Mouse (Mus musculus): ENCODE results near the gene Psenen.

Psenen gene

DNA sequence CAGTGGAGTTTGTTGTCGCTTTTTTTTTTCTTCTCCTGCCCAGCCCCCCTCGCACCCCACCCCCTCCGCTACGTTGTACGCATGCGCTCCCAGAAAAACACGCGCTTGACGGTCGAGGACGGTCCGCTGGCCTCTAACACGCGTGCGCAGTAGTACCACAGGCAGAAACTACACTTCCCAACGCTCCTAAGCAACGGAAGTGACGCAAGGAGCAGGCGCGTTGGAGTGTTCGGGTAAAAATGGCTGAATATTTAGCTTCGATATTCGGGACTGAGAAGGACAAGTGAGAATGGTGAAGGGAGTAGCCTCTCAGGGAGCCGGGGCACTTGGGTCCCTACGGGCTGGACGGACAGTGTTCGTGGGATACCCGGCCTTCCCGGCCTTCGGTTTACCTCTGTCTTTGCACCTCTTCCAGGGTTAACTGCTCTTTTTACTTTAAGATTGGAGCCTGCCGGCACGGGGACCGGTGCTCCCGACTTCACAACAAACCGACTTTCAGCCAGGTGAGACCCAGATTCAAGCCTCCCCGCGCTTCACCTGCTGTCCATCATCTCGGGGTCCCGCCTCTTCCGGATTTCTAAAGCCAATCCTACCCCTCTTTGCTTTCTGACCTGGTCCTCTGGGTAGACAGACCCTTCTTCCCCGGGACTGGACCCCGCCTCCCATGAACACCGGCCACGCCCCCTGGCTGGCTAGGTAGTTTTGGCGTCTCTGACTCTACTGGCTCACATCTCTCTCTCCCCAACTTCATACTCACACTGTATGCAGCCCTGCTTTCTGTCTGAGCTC, at the start of gene Psenen, which contains the start of the genes U2af1l4 and Gm49396:
Gene Psenen, minus strand, starts transcription at position 511 of the 789 bp plus-strand sequence.
Gene U2af1l4, plus strand, starts transcription at position 185 of the 789 bp plus-strand sequence.
Gene Gm49396, plus strand, starts transcription at position 228 of the 789 bp plus-strand sequence.
- peak; percentile 97 to 98 for DNase-seq

DNA sequence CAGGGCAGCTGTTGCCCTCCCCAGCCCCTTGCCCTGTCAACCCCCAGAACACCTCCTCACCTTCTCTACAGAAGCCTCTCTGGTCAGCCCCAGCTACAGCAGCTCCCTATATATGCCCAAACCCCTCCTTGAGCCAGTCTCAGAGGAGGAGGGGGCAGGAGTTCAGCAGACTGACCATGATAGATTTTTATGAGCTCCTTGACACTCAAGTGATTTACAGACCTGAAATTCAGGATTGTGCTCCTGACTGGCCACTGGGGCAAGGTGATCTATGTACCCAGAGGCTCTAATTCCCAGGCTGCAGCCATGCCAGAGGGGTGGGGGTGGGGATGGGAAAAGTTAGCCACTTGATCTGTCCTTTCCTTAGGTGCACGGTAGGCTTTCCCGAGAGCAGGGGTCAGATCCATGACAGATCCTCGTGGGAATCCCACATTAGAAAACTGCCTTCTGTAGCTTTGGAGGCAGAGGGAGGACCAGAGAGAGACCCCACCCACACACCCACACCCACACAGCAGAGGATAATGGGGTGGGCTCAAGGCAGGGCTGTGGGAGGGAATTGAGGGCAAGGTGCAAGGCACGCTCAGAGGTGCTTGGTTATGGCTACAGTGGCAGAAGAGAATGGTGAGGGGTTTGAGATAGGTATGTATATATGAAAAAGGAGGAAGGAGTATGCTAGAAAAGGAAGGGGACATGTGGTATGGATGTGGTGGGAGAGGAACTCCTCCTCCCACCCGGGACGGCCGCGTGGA, 49.4 kb upstream of the Psenen start, which contains the start of gene Upk1a:
Gene Upk1a, minus strand, starts transcription at position 194 of the 749 bp plus-strand sequence.
- no peak for DNase-seq

DNA sequence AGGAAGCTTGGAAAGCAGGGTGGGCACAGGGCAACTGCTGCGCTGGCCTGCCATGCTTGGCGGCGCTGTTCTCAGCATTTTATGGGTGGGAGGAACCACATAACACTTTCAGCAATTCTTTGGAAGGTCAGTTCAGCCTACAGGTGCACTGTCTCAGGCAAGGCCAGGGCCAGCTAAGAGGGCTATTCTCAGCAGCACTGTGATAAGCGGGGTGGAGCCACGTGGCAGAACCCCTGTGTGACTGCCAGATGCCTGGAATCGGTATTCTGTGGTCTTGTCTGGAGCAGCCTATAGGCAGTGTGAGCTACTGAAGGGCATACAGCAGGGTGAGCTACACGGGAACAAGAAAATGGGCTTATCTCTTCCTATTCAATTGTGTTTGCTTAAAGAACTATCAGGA, 46.6 kb upstream of the Psenen start:
- no peak for DNase-seq

DNA sequence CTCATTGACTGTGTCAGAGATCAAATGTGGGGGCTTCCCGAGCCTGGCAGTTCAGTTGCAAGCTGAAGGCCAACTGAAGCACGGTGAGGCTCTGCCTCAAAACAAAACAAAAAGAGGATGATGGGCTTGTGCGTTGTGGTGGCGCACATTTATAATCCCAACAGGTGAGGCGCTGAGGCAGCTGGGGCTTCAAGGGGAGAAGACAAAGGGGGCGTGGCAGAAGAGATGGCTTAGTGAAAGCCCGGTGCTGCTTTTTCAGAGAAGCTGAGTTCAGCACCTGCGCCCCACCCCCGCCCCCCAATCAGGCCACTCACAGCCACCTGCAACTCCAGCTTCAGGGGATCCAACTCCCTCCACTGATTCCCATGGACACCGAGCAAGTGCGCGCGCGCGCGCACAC, 45.0 kb upstream of the Psenen start:
- no peak for DNase-seq

DNA sequence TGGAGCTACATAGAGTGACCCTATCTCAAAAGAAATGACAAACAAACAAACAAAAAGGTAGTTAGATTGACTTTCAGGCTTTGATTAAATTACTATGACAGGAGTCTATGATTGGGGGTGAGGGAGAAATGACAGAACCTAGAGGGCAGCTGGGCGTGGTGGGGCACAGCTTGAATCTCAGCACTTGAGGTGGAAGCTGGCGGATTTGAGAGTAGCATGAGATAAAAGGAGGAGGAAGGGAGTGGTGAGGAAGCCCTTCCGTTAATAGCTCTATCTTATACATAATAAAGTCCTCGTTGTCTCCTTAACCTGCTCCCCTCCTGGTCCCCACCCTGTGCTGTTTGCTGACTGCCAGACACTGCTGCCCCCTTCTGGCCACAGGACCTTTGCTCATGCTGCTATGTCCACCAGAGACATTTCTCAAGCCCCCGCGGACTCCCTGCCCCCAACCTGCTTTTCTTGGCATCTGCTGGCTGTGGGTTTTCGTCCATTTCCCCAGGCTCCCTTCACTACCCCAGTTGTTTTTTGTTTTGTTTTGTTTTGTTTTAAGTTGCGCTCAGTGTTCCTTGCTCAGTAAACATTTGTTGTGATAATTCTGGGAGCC, 44.4 kb upstream of the Psenen start:
- peak; percentile 73 to 83 for DNase-seq

DNA sequence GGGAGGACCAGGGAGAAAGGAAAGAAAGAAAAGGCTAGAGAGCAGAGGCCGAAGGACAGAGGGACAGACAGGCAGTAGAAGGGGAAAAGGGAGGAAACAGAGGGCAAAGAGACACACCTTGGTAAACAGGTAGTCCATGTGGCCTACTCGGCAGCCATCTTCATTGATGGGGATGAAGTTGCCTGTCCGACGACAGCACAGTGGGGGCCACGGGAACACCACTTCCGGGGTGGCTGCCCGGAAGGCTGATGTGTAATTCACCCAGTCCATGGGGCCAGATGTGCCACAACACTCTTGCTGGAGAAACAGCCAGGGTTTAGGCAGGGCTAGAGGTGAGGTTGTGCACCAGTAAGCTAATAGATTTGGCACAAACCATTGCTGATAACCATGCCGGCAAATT, 41.5 kb upstream of the Psenen start:
- no peak for DNase-seq

DNA sequence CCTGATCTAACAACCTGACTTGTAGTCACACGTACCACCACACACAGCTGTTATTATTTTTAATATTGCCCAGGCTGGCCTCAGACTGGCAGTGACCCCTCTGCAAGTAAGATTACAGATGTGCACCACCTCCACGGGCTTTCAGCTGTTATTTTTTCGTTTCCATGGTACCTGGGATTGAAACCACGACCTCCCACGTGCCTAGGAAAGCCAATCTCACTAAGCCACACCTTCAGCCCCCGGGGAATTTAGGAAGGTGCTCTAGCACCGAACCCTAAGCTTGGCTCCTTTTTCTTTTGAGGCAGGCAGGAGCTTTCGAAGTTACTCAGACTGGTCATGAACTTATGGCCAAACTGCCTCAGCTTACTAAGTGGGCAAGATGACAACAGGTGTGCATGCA, 41.0 kb upstream of the Psenen start:
- no peak for DNase-seq

DNA sequence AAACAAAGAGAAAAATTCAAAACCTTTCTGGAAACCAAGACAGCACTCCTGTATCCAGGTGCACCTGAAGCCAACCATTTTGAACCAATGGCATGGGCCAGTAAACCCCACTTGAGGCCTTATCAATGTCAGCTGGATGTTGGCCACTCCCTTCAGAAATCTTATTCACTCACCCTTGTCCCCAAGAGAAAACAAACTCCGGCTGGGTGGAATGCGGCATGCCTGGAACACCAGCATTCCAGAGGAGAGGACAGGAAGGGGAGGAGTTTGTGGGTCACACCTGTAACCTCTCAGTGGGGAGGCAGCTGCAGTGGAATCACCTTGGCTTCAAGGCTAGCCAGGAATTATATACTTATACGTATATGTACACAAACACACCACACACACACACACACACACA, 39.2 kb upstream of the Psenen start:
- no peak for DNase-seq

DNA sequence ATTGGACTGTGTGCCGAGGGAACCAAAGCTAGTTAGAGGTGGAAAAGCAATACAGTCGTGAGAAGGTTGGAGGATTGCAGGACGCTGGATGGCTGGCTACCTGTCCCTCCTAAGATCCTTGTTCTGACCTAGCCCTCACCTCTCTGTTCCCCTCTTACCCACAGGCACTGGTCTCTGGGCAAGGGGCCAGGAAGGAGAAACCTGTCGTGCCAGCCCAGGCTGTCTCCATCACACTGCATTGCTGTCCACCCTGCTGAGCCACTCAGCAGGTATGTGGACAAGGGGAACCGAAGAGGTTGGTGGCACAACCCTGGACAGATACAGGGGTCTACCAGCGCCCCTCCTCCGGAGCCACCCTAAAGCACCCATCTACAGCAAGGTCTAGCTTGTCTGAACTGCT, 37.2 kb upstream of the Psenen start:
- peak; percentile 46 to 50 for DNase-seq

DNA sequence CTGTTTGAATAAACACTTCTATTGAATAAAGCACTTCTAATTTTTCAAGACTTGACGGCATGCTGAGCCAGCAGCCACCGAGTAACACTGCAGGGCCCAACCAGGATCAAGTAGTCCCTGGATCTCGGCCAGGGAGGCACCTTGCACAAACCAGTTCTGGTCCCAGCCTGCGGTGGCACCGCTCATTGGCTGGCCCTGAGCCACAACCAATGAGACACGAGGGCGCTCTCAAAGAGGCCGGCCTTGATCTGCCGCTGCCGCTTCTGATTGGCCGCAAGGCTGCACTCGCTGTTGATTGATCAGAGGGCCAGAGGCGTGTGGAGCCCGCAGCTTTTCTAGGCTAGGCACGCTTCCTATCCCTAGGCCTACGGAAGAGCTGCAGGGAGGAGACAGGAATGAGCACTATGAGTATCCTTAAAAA, 36.5 kb upstream of the Psenen start:
- peak; percentile 98 for DNase-seq

DNA sequence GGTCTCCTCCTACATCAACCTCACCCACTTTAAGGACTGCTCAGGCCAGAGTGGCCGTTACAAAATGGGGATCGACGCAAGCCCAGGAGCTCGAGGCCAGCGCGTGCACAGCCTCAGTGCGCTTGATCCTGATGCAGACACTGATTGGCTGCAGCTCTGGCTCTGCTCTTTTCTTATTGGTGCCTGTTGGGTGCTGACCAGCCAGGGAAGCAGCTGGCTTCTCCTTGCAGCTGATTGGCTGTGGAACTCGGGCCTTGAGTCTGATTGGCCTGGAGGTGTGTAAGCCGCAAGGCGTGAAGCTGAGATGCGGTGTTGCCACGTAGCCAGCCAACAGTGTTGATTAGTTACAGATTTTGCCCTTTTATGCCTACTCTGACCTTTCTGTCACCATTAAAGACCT, 35.4 kb upstream of the Psenen start, which contains the start of gene Zbtb32:
Gene Zbtb32, minus strand, starts transcription at position 124 of the 400 bp plus-strand sequence.
- no peak for DNase-seq

DNA sequence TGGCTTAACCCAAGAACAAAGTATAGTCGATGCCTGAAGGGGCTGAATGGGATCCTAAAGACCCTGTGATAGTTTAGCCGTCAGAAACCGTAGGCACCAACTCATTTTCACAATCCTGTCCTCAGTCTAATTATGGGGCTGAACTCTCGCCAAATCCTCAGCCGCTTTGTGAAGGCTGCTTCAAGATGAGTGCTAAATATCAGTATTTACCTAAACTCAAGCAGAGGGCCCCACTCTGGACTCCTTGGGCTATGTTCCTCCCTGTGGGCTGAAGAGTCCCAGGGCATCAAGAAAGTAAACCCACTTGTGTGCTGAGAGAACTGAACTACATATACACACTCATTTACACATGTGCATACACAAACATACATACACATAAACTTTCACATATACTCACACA, 33.4 kb upstream of the Psenen start:
- no peak for DNase-seq

DNA sequence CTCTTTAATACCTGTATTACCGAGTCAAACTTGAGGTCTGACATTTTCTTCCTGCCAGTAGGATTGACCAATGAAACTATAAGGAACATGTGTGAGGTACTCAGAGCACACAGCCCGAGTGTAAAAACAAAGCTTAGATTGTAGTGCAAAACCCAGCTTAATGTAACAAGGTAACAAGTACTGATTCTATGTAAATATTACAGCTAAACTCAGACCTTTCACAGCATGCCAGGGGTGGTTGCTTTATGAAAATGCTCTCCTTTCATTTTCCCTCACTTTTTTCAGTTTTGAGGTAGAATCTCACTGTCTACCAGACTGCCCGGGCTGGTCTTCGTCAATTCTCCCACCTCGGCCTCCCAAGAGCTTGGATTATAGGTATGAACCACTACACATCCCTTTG, 32.7 kb upstream of the Psenen start:
- no peak for DNase-seq

DNA sequence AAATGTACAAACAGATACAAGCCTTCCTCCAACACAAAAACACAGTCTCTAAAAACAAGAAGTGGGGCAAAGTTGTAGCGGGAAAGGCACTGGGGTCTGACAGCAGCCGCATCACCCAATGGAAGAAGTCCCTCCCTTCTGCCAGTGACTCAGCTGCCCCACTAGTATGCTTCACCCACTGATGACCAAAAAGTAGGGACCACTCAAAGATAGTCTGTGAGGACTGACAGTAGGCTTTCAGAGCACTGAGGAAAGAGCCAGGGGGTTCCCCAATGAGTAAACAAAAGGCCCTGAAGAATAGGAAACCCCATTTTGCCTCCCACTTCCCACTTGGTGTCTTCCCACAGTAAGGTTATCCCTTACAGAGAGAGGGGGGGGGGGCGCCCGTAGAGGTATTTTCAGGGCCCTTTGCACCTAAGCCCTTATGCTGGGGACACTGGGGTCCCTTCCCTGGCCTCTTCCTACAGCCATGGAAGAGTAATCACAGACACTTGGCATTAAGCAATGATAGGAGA, 31.1 kb upstream of the Psenen start:
- no peak for DNase-seq

DNA sequence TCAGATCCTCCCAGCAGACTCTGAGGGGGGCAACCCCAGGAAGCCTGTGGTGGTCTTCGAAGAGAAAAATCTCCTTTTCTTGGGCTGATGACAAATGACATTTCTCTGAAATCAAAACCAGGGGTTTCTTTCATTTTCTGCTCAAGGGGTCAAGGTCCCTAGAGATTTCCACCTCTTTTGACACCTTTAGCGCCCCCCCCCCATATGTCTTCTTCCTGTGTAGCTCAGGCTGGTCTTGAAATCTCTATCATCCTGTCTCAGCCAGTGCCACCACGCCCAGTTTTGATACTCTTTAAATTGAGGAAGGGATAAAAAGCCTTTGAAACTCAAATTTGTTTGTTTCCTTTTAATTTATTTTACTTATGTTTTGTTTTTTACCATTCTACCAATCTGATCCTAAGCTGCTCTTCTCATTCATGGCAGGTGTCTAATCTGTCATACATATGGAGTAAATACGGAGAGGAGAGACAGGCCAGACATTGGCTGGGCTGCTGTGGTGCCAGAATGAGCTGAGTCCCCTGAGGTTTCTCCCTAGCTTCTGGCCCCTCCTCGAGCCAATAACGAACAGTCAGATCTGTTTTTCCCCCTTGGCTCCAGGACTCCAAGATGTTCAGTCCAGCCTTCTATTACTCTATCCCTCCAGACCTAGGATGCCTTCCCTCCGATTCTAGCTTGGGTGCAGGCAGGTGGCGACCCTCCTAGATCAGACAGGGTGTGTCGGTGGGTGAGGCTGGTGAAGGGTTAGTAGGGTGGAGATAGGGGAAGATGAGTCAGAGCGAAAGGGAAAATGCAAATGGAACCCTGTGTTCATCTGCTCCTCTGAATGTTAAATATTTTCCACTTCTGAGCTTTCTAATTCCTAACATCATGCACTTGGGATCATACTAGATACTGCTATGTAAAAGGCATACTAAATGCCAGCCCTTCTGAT, 30.4 kb upstream of the Psenen start:
- DNase-seq, result peak in 1 of 2 experiments; percentile 4

DNA sequence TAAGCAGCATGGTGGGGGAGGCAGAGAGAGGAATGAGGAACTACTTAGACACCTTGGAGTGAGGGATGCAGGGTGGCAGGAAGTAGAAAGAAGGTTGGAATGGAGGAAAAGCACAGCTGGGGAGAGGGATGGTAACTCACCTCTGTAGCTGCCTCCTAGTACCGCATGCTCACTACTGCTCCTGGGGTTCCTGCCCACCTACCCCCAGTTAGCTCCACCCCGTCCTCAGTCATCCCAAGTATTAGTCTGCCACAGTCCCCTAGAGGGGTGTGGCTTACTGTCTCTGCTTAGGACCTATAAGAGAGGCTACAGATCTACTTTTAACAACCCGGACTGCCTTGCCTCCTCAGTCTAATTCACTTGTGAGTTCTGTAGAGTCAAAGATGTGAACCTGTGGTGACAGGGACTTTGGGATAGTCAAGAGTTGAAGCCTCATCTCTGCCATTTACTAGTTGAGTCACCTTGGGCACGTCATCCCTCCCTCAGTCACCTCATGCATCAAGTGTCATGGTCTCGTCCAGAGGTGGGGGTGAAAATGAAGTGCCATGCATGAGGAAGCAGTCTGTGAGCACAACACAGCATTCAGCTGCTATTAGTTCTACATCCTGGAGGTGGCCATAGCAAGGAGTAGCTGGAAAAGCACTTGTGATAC, 29.5 kb upstream of the Psenen start:
- no peak for DNase-seq

DNA sequence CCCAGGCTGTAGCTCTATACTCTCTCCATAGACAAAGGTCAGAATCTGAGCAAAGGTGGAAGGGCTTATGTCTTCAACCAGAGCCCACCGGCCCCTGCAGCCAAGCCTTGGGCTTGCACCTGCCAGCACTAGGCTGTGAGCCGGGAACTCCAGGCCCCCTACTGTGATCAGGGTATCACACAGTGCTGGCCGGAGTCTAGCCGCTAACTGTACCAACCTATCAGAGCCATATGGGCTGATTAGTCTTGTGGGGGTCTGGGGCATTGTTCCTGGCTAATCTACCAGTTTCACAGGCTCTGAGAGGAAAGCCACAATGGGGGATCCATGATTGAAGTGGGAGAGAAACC, 28.2 kb upstream of the Psenen start:
- DNase-seq, result no peak

DNA sequence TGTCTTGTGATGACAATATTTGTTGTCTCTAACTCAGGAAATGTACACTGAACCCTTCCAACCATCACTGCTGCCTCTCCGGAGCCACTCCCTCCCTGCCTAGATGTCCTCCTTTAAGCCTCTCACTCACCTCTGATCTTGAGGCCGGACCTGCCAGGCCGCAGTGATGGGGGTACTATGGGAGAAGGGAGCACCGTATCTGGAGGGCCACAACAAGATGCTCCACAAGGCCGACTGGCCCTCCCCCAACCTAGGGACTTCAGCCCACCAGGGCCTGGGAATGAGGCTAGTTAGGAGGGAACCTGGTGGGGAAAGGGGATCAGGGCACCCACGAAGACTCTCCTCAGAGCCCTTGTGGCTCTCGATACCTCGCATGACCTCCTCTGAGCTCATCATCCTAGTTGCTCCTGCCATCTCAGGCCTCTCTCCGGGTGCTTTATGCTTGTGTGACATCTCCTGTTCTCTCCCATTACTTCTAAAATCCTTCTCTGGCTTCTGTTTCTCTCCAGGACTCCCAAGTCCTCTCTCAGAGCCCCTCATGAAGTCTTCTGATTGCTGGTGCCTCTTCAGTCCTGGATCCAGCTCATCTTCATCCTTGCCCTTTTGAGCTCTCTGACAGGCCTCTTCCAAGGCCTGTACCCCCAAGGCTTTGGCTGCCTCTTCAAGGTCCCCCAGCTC, 27.6 kb upstream of the Psenen start:
- no peak for DNase-seq

DNA sequence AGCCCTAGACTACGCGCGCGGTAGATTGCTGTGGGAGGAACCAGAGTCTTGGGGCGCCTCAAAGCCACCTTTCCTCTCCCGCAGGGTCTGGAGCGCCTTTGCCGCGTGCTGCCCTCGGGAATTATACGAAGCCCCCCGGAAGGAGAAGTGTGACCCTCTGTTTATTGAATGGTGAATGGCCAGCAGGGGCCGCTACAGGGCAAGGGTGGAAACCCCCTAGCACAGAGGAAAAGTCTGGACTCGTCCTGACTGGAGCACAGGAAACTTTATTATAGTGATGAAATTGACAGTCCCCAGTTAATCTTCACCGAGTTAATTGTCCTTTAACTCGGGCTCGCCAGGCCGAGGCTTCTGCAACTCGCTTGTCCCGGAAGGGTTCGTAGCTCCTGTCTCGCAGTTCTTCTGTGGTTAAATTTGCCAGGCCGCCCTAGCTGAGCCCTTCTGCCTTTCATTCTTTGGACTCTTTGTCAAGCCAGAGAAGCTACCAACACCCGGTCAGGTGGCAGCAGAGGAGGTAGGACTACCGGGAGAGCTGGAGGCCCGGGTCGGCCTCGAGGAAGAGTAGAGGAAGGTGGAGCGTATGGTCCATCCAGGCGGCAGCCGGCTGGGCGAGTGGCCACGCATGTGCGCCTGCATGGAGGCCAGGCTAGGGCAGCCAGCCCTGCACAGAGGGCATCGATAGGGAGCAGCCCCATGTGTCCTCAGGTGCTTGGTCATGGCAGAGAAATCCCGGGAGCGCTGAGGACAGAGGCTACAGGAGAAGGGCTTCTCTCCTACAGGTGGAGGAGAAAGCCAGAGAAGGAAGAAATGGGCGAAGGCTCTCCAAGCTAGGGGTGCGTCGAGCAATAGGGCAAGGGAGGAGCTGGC, 26.2 kb upstream of the Psenen start:
- peak; percentile 92 to 96 for DNase-seq

Measured in cerebellum, postnatal 14 days (tissue).